Mouse (Mus musculus) CD4-positive, CD25-positive, alpha-beta regulatory T cell, adult 2 months (primary cell): Measurements from ENCODE around the gene Aqp2.

Experiments used
- DNase-seq: peaks from one replicate; pipeline ENCODE4 v3.0.0-alpha.2; 2012; ENCODE audit warnings: low read depth, low spot score

Aqp2 gene

DNA sequence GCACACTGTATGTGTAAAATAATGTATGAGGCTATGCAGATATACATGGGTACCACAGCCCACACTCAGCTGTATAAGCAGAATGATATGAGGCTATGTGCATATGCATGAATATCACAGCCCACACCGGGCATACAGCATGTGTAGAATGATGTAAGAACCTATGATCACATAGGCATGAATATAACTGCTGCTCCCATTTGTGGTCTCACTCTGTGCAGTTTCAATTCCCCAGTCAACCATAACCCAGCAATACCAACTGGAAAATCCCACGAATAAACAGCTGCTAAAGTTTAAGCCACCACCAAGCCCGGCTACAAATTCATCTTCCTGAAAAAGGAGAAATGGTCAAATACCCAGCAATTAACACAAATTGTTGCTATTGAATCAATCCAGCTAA lies 39.7 kb downstream of the Aqp2 start:
- no peak for DNase-seq

DNA sequence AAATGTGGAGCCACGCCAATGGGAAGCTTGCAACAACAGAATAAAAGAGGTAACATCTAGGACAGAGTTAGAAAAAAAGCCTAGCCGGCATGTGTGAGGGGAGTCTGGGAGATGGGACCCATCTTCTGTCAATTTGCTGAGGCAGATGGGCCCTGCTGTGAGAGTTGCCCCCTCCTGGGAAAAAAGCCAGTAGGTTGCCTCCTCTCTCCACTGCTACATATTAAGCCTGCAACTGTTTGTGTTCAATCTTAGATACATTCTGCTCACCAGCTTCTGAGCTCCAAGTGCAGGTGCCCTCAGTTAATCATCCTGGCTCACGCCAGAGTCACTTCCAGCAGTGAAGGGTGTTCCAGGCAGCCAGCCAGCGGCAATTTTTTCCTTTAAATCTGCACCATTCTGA lies 41.0 kb downstream of the Aqp2 start:
- no peak for DNase-seq

DNA sequence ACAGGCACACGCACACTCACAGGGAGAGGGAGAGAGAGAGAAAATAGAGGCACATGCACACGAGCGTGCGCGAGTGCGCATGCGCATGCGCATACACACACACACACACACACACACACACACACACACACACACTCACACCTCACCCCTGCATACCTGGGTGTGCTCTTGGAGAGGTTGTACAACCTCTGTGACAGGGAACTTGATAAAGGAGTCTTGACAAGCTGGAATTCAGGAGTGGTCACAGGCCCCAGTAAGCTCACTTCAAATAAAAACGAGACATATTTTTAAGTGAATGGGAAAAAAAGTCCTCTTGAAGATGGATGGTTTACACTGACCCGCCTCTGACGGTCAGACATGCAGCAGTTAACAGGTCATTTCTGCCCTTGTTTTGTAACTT lies 43.2 kb downstream of the Aqp2 start:
- DNase-seq: no peak

DNA sequence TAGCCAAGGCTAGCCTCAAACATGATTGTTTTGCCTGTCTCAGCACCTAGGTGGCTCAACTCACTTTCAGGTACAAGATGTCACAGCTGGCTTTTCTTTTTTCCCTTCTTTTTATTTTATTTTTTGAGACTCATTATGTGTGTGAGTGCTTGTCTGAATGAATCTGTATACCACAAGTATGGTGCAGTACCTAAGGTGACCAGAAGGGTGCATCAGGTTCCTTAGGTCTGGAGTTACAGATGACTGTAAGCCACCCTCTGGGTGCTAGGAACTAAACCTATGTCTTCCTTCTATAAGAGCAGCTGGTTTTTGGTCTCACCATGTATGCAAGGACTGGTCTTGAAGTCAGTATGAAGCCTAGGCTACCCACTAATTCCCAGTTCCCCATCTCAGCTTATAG lies 52.8 kb downstream of the Aqp2 start:
- peak; percentile 52 for DNase-seq
